Mouse (Mus musculus): ENCODE measurements around the gene Sbp. TPM values are rescaled to one million over a fixed set of nuclear protein-coding genes. Genes with fewer than 3 reads are reported as not detected.
"Not testable (repeated sequence)": the region's sequence is repeated elsewhere in the genome, so short reads cannot be mapped to it uniquely, and the experiment has no call there.

Gene Sbp
- polyA plus RNA-seq, 2 experiments = not detected

GRCm38 (mm10) chr17:23949068-23949467 is 7.6 kb downstream of the Sbp start:
- 58% methylated on average over 2 of the region's 2 CpGs for WGBS (ENCODE audit: insufficient replicate concordance)
- Histone ChIP-seq H3K27me3 (ENCODE audit: control insufficient read depth, insufficient read depth, low read length) (no peaks in the 10 kb centered on the region), H3K4me1 (replicated peaks; ENCODE audit: control insufficient read depth in 2 of 2, insufficient read depth in 2 of 2, low read length in 1 of 2) (no peaks in the 10 kb centered on the region)

DNA sequence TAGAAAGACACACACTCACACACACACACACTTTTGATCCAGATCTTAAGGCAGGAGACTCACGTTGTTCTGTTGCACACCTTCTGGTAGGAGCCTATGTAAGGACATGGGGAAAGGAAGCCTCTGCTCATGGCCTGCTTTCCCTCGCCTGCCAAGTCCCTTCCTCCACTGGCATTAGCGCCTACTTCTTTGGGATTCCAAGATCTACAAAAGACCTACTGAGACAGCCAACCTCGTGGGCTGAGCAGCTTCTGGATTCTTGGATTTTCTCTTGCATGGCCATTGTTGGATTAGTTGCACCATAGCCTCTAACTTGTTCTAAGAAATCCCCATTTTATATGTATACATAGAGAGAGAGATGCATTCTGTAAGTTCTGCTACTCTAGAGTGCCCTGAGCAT is 9.4 kb downstream of the Sbp start:
- not testable (repeated sequence) for H3K9me3 ChIP-seq (ENCODE audit: control insufficient read depth, low read length); H3K4me1 ChIP-seq (replicated peaks; ENCODE audit: control insufficient read depth in 2 of 2, insufficient read depth in 2 of 2, low read length in 1 of 2); H3K36me3 ChIP-seq (replicated peaks; ENCODE audit: control insufficient read depth, insufficient read depth, low read depth); H3K4me3 ChIP-seq (ENCODE audit: insufficient read depth in 1 of 2, low read depth in 2 of 2, low read length in 2 of 2); H3K9ac ChIP-seq (replicated peaks); H3K27ac ChIP-seq; ATAC-seq (ENCODE audit: insufficient read depth); H3K4me2 ChIP-seq (ENCODE audit: low read depth); H3K27me3 ChIP-seq (ENCODE audit: control insufficient read depth, insufficient read depth, low read length); DNase-seq (ENCODE audit: low read depth in 3 of 3, low spot score in 3 of 3)
- whole genome bisulfite sequencing (ENCODE audit: insufficient replicate concordance) = 32% methylated on average over 4 of the region's 4 CpGs

More at GRCm38 (mm10) chr17:23949068-23949467, 7.6 kb downstream of the Sbp start:
- Histone ChIP-seq H3K36me3 (replicated peaks; ENCODE audit: control insufficient read depth, insufficient read depth, low read depth) (no peaks in the 10 kb centered on the region), H3K4me3 (ENCODE audit: insufficient read depth in 1 of 2, low read depth in 2 of 2, low read length in 2 of 2) (no peak overlapping the region), H3K27ac (no peak overlapping the region), H3K4me2 (ENCODE audit: low read depth) (no peak overlapping the region), H3K9me3 (ENCODE audit: control insufficient read depth, low read length) (no peaks in the 10 kb centered on the region), H3K9ac (replicated peaks) (no peak overlapping the region)
- ATAC-seq (ENCODE audit: insufficient read depth) (no peak), DNase-seq (ENCODE audit: low read depth in 3 of 3, low spot score in 3 of 3) (no peak)
- TF ChIP-seq EP300 (IDR thresholded peaks at IDR 0.05; ENCODE audit: low read depth) = no peak
- TF ChIP-seq CTCF (IDR thresholded peaks at IDR 0.05; ENCODE audit: low read depth) = no peak

DNA sequence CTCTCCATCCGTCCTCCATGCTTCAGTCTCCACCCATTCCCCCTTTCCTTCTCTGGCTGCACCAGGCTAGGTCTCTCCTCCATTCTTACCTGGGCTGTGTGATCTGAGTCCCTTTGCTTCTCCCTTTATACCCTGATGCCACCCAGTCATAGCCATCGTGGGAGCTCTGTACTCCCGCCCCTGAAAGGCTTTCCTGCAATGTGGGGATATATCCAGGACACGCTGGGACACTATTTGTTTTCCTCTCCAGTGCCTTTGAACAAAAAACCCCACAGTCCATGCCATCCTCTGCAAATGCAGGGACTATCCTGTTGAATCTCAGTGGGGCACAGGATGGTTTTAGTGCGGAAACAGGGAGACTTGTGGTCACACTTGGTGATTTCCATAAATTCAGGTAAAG is 13.7 kb downstream of the Sbp start, which contains the start of gene Sbpl:
Gene Sbpl (minus strand): TSS at position 101 of the 400 bp plus-strand sequence.
- Histone ChIP-seq H3K27me3 (ENCODE audit: control insufficient read depth, insufficient read depth, low read length) (no peaks in the 10 kb centered on the region), H3K27ac (no peak within 1 kb of the TSS), H3K4me2 (ENCODE audit: low read depth) (no peak within 1 kb of the TSS), H3K4me1 (replicated peaks; ENCODE audit: control insufficient read depth in 2 of 2, insufficient read depth in 2 of 2, low read length in 1 of 2) (no peaks in the 10 kb centered on the region), H3K9me3 (ENCODE audit: control insufficient read depth, low read length) (no peaks in the 10 kb centered on the region), H3K9ac (replicated peaks) (no peak within 1 kb of the TSS), H3K4me3 (ENCODE audit: insufficient read depth in 1 of 2, low read depth in 2 of 2, low read length in 2 of 2) (no peak within 1 kb of the TSS), H3K36me3 (replicated peaks; ENCODE audit: control insufficient read depth, insufficient read depth, low read depth) (no peaks in the 10 kb centered on the region)
- TF ChIP-seq CTCF (IDR thresholded peaks at IDR 0.05; ENCODE audit: low read depth) = no peak
- no peak for TF ChIP-seq EP300 (IDR thresholded peaks at IDR 0.05; ENCODE audit: low read depth)
- ATAC-seq (ENCODE audit: insufficient read depth) = no peak
- DNase-seq (ENCODE audit: low read depth in 3 of 3, low spot score in 3 of 3) = no peak
- 47% methylated on average over 5 of the region's 5 CpGs for WGBS (ENCODE audit: insufficient replicate concordance)

- TF ChIP-seq EP300 (IDR thresholded peaks at IDR 0.05; ENCODE audit: low read depth) (no peak), CTCF (IDR thresholded peaks at IDR 0.05; ENCODE audit: low read depth) (peak; percentile 95)
- ATAC-seq (ENCODE audit: insufficient read depth) = no peak
- DNase-seq (ENCODE audit: low read depth in 3 of 3, low spot score in 3 of 3) = peak; percentile 35 to 41 (median 36)
- no peaks in the 10 kb centered on the region for H3K36me3 ChIP-seq (replicated peaks; ENCODE audit: control insufficient read depth, insufficient read depth, low read depth)
- 28% methylated on average over 3 of the region's 3 CpGs for WGBS (ENCODE audit: insufficient replicate concordance)
- no peaks in the 10 kb centered on the region for H3K9me3 ChIP-seq (ENCODE audit: control insufficient read depth, low read length)
- H3K4me3 ChIP-seq (ENCODE audit: insufficient read depth in 1 of 2, low read depth in 2 of 2, low read length in 2 of 2) = no peak overlapping the region
- no peaks in the 10 kb centered on the region for H3K4me1 ChIP-seq (replicated peaks; ENCODE audit: control insufficient read depth in 2 of 2, insufficient read depth in 2 of 2, low read length in 1 of 2)
- no peak overlapping the region for H3K4me2 ChIP-seq (ENCODE audit: low read depth)
- no peaks in the 10 kb centered on the region for H3K27me3 ChIP-seq (ENCODE audit: control insufficient read depth, insufficient read depth, low read length)
- H3K27ac ChIP-seq = no peak overlapping the region
- no peak overlapping the region for H3K9ac ChIP-seq (replicated peaks)
These were observed 18.7 kb downstream of the Sbp start for GRCm38 (mm10) chr17:23960084-23960738.

DNA sequence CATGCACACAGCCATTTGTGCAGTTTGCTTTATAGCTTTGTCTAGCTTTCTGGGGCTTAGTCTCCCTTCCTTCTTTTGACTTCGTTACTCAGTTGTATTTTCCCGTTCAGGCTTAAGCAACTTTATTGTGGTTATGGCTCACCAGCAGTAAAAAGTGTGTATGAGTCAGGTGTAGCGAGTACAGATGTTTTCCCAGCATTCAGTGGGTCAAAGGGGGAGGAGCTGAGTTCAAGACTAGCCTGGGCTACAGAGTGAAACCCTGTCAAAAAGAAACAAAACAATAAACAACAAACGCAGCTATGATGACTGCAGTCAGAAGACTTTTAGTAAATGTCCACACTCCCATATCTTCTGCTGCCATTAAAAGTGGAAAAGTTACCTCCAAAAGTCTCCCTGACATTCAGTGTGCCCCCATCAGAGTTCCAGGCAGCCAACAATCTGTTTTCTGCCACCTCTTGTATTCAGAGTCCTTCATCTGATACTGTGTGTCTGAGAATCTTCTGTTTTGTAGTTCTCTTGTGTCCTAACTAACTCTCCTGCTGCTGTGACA is 20.2 kb downstream of the Sbp start:
- ATAC-seq (ENCODE audit: insufficient read depth) (no peak), DNase-seq (ENCODE audit: low read depth in 3 of 3, low spot score in 3 of 3) (no peak)
- WGBS (ENCODE audit: insufficient replicate concordance) = 39% methylated on average over 4 of the region's 4 CpGs
- Histone ChIP-seq H3K4me3 (ENCODE audit: insufficient read depth in 1 of 2, low read depth in 2 of 2, low read length in 2 of 2) (no peak overlapping the region), H3K9ac (replicated peaks) (no peak overlapping the region), H3K9me3 (ENCODE audit: control insufficient read depth, low read length) (no peaks in the 10 kb centered on the region), H3K27me3 (ENCODE audit: control insufficient read depth, insufficient read depth, low read length) (no peaks in the 10 kb centered on the region), H3K4me2 (ENCODE audit: low read depth) (no peak overlapping the region), H3K36me3 (replicated peaks; ENCODE audit: control insufficient read depth, insufficient read depth, low read depth) (no peaks in the 10 kb centered on the region), H3K27ac (no peak overlapping the region), H3K4me1 (replicated peaks; ENCODE audit: control insufficient read depth in 2 of 2, insufficient read depth in 2 of 2, low read length in 1 of 2) (no peaks in the 10 kb centered on the region)
- TF ChIP-seq CTCF (IDR thresholded peaks at IDR 0.05; ENCODE audit: low read depth) (no peak), EP300 (IDR thresholded peaks at IDR 0.05; ENCODE audit: low read depth) (no peak)
